Mouse (Mus musculus): ENCODE data around the gene Tmem217.
"Not testable (repeated sequence)": the region's sequence is repeated elsewhere in the genome, so short reads cannot be mapped to it uniquely, and the experiment has no call there.

Gene Tmem217

GRCm38 (mm10) chr17:29548994-29549393, 3.2 kb downstream of the Tmem217 start:
- DNase-seq (ENCODE audit: low read depth) = no peak

GRCm38 (mm10) chr17:29548494-29548893, 3.7 kb downstream of the Tmem217 start:
- DNase-seq (ENCODE audit: low read depth) = no peak

DNA sequence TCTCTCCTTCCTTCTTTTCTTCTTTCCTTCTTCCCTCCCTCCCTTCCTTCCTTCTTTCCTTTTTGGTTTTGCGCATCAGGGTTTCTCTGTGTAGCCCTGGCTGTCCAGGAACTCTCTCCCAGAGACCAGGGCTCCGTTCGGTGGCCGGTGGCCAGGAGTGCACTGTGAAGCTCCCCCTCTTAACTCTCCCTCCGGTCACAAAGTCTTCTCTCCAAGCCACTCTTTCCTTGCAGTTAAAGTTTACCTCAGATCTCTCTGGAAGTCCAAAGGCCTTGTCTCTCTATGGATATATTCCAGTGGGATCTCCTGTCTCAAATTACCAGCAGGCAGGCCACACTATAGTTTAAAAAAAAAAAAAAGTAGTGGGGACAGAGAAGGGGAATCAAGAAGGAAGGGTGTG, 6.9 kb downstream of the Tmem217 start:
- no peak for DNase-seq (ENCODE audit: low read depth)

DNA sequence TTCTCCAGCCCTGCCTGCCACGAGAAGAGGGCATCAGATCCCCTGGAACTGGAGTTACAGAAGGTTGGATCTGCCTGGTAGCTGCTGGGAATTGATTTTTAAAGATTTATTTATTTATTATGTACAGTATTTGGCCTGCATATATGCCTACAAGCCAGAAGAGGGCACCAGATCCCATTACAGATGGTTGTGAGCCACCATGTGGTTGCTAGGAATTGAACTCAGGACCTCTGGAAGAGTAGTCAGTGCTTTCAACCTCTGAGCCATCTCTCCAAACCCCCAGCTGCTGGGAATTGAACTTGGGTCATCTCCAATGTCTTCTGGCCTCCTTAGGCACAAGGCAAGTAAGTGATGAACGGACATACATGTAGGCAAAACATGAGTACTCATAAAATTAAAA, 8.1 kb downstream of the Tmem217 start:
- no peak for DNase-seq (ENCODE audit: low read depth)

GRCm38 (mm10) chr17:29542831-29543690, 9.1 kb downstream of the Tmem217 start:
- no peak for DNase-seq (ENCODE audit: low read depth)

DNA sequence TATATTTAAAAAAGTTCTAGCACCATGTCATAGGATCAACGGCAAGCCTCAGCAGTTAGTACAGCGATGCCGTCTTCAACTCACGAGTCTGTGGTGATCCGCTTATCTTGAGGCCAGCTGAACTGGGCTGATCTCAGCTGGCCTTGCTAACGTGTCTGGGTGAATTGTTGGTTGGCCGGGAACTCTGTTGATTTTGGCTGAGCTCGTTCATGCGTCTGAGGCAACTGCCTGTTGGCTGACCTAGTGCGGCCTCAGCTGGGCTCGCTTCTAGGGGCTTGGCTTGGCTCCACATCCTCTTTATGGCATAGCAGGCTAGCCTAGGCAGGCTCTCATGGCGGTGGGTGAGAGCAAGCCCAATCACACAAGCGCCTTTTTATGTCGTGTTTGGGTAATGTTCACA, 10.8 kb downstream of the Tmem217 start:
- DNase-seq (ENCODE audit: low read depth) = no peak

DNA sequence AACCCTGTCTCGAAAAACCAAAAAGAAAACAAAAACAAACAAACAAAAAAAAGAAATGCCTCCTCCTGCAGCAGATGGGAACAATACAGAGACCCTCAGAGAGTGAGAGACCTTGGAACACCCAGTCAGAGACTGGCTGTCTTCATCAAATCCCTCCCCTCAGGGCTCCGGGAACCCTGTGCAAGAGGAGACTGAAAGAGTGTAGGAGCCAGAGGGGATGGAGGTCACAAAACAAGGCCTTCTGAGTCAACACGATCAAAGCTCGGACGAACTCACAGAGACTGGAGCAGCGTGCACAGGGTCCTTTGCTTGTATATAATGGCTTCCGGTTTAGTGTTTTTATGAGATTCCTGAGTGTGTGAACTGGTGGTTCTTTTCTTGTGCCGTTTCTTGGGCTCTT, 11.8 kb downstream of the Tmem217 start:
- no peak for DNase-seq (ENCODE audit: low read depth)

DNA sequence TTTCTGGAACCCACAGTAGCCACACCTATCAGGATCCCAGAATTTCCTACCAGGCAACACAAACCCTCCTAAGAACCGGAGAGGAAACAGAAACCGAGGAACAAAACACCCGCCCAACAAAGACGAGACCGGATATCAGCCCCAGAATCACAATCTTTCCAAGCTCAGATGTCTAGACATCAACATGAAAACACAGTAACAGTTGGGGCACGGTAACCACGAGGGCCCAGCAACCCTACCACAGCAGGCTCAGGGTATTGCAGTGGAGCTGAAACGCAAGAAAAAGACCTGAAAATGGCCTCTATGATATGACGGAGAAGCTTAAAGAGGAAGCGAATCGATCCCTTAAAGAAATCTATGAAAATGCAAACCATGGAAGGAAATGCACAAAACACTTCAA, 18.3 kb downstream of the Tmem217 start:
- DNase-seq (ENCODE audit: low read depth) = no peak

- no peak for DNase-seq (ENCODE audit: low read depth)
Measured at GRCm38 (mm10) chr17:29531757-29532384, 20.3 kb downstream of the Tmem217 start.

GRCm38 (mm10) chr17:29531278-29531677, 20.9 kb downstream of the Tmem217 start:
- DNase-seq (ENCODE audit: low read depth) = no peak

GRCm38 (mm10) chr17:29530508-29530907, 21.7 kb downstream of the Tmem217 start:
- no peak for DNase-seq (ENCODE audit: low read depth)

DNA sequence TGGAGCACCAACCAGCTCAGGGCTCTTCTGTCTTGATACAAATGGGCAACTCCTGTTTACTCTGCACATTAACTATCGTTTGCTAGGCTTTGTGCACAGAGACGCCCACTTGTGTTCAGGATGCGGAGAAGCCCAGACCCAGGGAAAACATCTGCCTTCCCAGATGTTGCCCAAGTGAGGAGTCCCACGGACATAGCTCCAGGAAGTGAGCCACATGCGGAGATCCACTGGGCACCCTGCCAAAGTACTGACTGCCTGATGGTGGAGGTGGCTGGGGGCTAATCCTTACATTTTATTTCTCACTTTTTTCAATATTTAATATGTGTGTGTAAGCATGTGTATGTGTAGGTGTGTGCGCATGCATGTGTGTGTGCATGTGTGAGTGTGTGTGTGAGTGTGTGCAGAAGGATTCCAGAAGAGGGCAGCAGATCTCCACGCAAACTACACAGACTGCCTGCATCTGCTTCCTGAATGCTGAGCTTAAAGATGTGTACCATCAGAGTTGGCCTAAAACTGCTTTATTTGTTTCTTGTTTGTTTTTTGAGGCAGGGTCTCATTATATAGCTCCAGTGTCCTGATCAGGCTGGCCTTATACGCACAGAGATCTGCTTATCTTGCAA, 23.5 kb downstream of the Tmem217 start:
- no peak for DNase-seq (ENCODE audit: low read depth)

GRCm38 (mm10) chr17:29525613-29526012, 26.6 kb downstream of the Tmem217 start:
- no peak for DNase-seq (ENCODE audit: low read depth)

- DNase-seq (ENCODE audit: low read depth) = no peak
Measured at GRCm38 (mm10) chr17:29519731-29520130, 32.5 kb downstream of the Tmem217 start.

- not testable (repeated sequence) for DNase-seq (ENCODE audit: low read depth)
Measured at GRCm38 (mm10) chr17:29518665-29519064, 33.5 kb downstream of the Tmem217 start.

GRCm38 (mm10) chr17:29514435-29514834, 37.8 kb downstream of the Tmem217 start:
- DNase-seq (ENCODE audit: low read depth) = no peak

DNA sequence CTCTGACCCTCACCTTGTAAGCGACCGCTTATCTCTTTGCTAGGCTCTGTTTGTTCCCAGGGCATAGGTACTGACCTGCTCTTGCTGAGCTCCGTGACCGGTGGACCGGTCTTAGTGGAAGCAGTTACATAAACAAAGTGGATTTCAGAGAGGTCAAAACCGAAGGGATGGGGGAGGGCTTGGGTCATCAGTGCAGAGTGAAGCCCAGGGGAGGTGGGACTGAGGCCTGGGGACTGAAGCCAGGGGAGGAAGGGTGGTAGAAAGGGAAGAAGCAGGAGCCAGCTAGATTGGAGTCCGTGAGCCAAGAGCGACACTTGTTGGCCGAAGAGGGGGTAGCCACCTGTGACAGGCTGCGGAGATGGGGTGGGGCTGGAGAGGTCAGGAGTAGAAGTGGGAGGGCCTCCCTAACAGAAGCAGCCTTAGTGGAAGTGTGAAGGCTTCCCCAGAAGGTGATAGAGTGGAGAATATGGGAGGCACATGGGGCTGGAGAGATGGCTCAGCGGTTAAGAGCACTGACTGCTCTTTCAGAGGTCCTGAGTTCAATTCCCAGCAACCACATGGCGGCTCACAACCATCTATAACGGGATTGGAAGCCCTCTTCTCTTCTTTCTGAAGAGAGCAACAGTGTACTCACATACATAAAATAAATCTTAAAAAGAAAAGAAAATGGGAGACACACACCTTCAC, 39.0 kb downstream of the Tmem217 start:
- DNase-seq (ENCODE audit: low read depth) = no peak

DNA sequence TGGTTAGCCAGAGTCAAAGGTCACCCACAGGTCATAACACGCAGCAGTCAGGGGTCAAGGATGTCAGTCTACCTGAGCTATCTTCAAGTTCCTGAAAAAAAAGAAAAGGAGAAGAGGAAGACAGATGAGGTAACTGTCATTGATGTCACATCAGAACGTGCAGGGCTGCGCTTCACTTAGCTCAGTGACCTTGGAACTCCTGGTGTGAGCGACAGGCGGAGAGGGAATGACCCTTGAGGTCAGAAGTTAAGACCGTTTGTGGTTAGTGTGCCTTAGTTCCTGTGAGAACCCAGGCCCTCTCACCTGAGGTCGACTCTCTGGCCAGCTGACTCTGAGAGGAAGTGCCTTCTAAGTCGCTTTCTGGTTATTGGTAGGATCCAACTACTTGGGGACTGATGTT, 41.5 kb downstream of the Tmem217 start:
- no peak for DNase-seq (ENCODE audit: low read depth)

DNA sequence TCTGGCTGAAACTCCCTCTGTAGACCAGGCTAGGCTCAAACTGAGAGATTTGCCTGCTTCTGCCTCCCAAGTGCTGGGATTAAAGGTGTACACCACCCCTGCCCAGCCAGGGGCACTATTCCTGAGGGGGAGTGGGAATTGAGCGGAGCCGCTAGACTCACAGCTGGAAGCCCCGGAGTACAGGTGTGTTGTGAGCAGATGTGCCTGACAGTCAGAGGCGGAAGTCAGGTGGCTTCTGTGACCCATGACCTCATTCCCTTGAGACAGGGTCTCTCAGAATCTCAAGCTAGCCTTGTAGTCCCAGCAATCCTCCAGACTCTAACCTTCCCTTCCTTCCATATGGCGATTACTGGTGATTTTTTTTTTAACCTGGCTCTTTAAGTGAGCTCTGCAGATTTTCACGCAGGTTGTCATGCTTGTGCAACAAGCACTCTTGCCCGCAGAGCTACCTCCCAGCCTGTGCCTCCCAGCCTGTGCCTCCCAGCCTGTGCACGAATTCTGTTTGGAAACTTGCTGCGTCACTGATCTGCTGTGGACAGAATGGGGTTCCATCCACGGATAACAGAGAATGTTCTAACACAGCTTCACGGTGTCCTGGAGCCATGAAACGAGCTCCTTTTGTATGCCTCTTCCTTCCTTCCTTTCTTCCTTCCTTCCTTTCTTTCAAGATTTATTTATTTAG, 43.1 kb downstream of the Tmem217 start:
- DNase-seq (ENCODE audit: low read depth) = no peak

DNA sequence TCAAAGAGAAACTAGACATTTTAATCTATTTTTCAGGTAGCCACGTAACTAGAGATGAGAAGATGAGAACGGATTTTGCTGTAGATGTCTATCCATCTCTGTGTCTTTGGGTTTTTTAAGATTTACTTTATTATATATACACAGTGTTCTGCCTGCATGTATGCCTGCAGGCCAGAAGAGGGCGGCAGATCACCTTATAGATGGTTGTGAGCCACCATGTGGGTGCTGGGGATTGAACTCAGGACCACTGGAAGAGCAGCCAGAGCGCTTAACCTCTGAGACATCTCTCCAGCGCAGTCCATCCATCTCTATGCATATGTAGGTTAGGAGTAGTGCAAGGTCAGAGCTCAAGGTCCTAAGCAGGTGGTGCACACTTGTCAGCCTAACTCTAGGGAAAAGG, 48.5 kb downstream of the Tmem217 start:
- no peak for DNase-seq (ENCODE audit: low read depth)

DNA sequence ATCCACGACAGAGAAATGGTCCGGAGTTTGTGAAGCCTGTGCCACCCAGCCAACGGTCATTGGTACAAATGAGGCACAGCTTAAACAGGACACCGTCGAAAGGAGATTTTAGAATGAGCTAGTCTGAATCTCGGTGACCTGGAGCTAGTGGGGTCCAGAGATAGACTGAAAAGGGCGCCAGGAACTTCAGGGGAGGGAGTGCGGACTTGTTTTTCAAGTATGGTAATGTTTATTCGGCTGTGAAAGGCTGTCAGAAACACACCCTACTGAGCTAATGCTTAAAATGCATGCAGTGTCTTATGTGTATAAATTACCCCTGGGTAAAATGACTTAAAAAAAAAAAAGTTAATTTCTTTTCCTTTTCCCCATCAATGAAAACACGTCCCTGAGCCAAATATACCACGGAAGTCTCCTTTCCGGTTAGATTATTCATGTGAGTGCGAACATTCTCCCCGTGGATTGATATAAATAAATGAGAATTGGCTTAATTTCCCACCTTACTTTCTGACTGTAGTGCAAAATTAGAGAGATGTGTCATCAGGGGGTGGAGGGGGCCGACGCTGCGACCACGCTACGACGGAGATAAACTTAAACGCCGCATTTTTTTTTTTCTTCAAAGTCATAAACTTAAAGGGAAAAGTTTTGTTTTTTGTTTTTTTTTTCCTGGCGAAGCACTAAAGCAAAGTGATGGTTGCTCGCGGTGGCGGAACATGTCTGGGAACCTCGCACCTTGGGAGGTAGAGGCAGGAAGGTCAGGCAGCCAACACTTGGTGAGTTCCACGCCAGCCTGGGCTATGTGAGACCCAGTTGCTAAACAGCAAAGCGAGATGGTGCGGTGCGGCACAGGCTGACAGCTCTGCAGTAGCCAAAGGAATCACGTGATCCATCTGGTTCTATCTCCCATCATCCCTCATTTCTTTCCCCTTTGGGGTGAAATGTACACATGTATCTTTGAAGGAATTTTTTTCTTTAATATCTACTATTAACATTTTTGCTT, 49.2 kb downstream of the Tmem217 start:
- DNase-seq (ENCODE audit: low read depth) = no peak

Measured in c-Kit-positive CD71-negative TER-119-negative erythroid progenitor cells, embryonic 14.5 days (primary cell).